Mouse (Mus musculus) liver, postnatal 0 days (tissue): ENCODE measurements around the gene Camk1. TPM values are rescaled to one million over a fixed set of nuclear protein-coding genes. Genes with fewer than 3 reads are reported as not detected.

Experiments
- ATAC-seq: fragments of 200-750 bp; cut with Nextera tagmentation; 2 replicates; pipeline ENCODE4 v1.8.0; 2017; ENCODE audit warnings: mild to moderate bottlenecking, moderate library complexity
- DNase-seq: peaks from one replicate; pipeline ENCODE4 v3.0.0-alpha.2; 2016
- H3K27ac ChIP-seq: fragments of 300-500 bp; sonication (generic); 2 replicates; pipeline ENCODE4 v1.5.1; 2014; ENCODE audit warnings: antibody characterized with exemption, moderate library complexity, mild to moderate bottlenecking, low read depth
- H3K27me3 ChIP-seq: fragments of 300-500 bp; sonication (generic); 2 replicates; pipeline ENCODE4 v1.6.1; 2014; ENCODE audit warnings: low read length, control low read depth, mixed read lengths; ENCODE audit not compliant: insufficient read depth
- H3K36me3 ChIP-seq: fragments of 300-500 bp; sonication (generic); replicated peaks from 2 replicates; pipeline ENCODE4 v1.6.1; 2014; ENCODE audit warnings: mild to moderate bottlenecking, control low read depth, low read length, moderate library complexity, mixed read lengths; ENCODE audit not compliant: insufficient read depth
- H3K4me1 ChIP-seq: fragments of 300-500 bp; sonication (generic); 2 replicates; pipeline ENCODE4 v1.6.1; 2014; ENCODE audit warnings: antibody characterized with exemption, mild to moderate bottlenecking, control low read depth; ENCODE audit not compliant: insufficient read depth
- H3K4me2 ChIP-seq: fragments of 300-500 bp; sonication (generic); 2 replicates; pipeline ENCODE4 v1.6.1; 2014; ENCODE audit warnings: low read depth, mild to moderate bottlenecking, low read length, moderate library complexity, mixed read lengths
- H3K4me3 ChIP-seq: fragments of 300-500 bp; sonication (generic); 2 replicates; pipeline ENCODE4 v1.5.1; 2014; ENCODE audit warnings: low read depth, low read length
- H3K9ac ChIP-seq: fragments of 300-500 bp; sonication (generic); replicated peaks from 2 replicates; pipeline ENCODE4 v1.6.1; 2014; ENCODE audit warnings: mild to moderate bottlenecking, moderate library complexity
- H3K9me3 ChIP-seq: fragments of 300-500 bp; sonication (generic); 2 replicates; pipeline ENCODE4 v1.6.1; 2016; ENCODE audit warnings: mild to moderate bottlenecking, control low read depth, low read length, mixed read lengths
- CTCF ChIP-seq: sonication (generic); IDR thresholded peaks from 2 replicates; pipeline ENCODE4 v1.5.1; 2016; ENCODE audit warnings: antibody characterized with exemption, low read depth
- EP300 ChIP-seq: IDR thresholded peaks from 2 replicates; pipeline ENCODE4 v1.6.1; 2016; ENCODE audit warnings: antibody characterized with exemption, low read depth, mild to moderate bottlenecking
- WGBS: fragments of 180-500 bp; shearing (Covaris S2); extraction: QIAGEN DNeasy Blood & Tissue Kit; methylation state at CpG from one replicate; pipeline ENCODE4 v1.1.7; 2014; ENCODE audit not compliant: insufficient replicate concordance; 5-methylcytosine and 5-hydroxymethylcytosine counted together
- polyA plus RNA-seq: library from polyadenylated mRNA; unstranded; fragments of >200 nt; fragmentation: Nextera tagmentation; extraction: Ambion mirVana; gene quantifications from 2 replicates; pipeline ENCODE4 v1.2.1, GENCODE M21; 2015

The Camk1 gene
- polyA plus RNA-seq, 1 experiment from 2014 or later: 18.1 TPM

GRCm38 (mm10) chr6:113329396-113329795 lies 14.4 kb downstream of the Camk1 start:
- 78% methylated on average over 1 of the region's 1 CpGs for WGBS

GRCm38 (mm10) chr6:113326533-113327315 lies 17.1 kb downstream of the Camk1 start, which contains the start of gene Ogg1:
Ogg1 (plus strand) TSS chr6:113326972.
- Histone ChIP-seq H3K27me3 (no peaks in the 10 kb centered on the region), H3K4me3 (peak within 1 kb of the TSS; percentile 66), H3K4me2 (peak within 1 kb of the TSS; percentile 95), H3K4me1 (peaks cover 9% of the 10 kb centered on the region), H3K36me3 (peaks cover 40% of the 10 kb centered on the region), H3K27ac (peak within 1 kb of the TSS; percentile 87), H3K9ac (peak within 1 kb of the TSS; percentile 64), H3K9me3 (no peaks in the 10 kb centered on the region)
- ATAC-seq (peak; percentile 97), DNase-seq (peak; percentile 98)
- no peak; the same call in 1 of the 2 replicates for TF ChIP-seq CTCF
- peak; percentile 79 for TF ChIP-seq EP300
- WGBS: under 1% methylated on average over 52 of the region's 52 CpGs

More at GRCm38 (mm10) chr6:113329396-113329795, 14.4 kb downstream of the Camk1 start:
- no peak overlapping the region for H3K27ac ChIP-seq
- ATAC-seq (no peak), DNase-seq (no peak)
- H3K27me3 ChIP-seq: no peaks in the 10 kb centered on the region
- no peaks in the 10 kb centered on the region for H3K9me3 ChIP-seq
- H3K4me1 ChIP-seq: peaks cover 9% of the 10 kb centered on the region
- no peak overlapping the region for H3K9ac ChIP-seq
- no peak for TF ChIP-seq CTCF
- TF ChIP-seq EP300: no peak
- H3K4me2 ChIP-seq: no peak overlapping the region
- H3K4me3 ChIP-seq: no peak overlapping the region
- H3K36me3 ChIP-seq: peaks cover 17% of the 10 kb centered on the region

- H3K4me1 ChIP-seq: no peaks in the 10 kb centered on the region
- WGBS: 81% methylated on average over 3 of the region's 3 CpGs
- DNase-seq: no peak
- H3K4me3 ChIP-seq: no peak overlapping the region
- H3K27me3 ChIP-seq: no peaks in the 10 kb centered on the region
- ATAC-seq: no peak
- no peak overlapping the region for H3K27ac ChIP-seq
- TF ChIP-seq EP300 (no peak), CTCF (no peak)
- H3K36me3 ChIP-seq: peaks cover 91% of the 10 kb centered on the region
- no peak overlapping the region for H3K4me2 ChIP-seq
- H3K9me3 ChIP-seq: no peaks in the 10 kb centered on the region
- H3K9ac ChIP-seq: no peak overlapping the region
These were observed 27.8 kb downstream of the Camk1 start for GRCm38 (mm10) chr6:113315972-113316371.

- H3K36me3 ChIP-seq: peaks cover 32% of the 10 kb centered on the region
- peak overlapping the region; percentile 100 for H3K4me3 ChIP-seq
- peaks cover 14% of the 10 kb centered on the region for H3K4me1 ChIP-seq
- DNase-seq (peak; percentile 54), ATAC-seq (no peak)
- TF ChIP-seq EP300 (no peak), CTCF (peak; percentile 65)
- no peaks in the 10 kb centered on the region for H3K27me3 ChIP-seq
- whole genome bisulfite sequencing: 17% methylated on average over 5 of the region's 5 CpGs
- no peaks in the 10 kb centered on the region for H3K9me3 ChIP-seq
- H3K9ac ChIP-seq: peak overlapping the region; percentile 99
- peak overlapping the region; percentile 100 for H3K27ac ChIP-seq
- peak overlapping the region; percentile 96 for H3K4me2 ChIP-seq
These were observed 35.6 kb downstream of the Camk1 start for GRCm38 (mm10) chr6:113308141-113308540.

GRCm38 (mm10) chr6:113307481-113308121 lies 36.2 kb downstream of the Camk1 start:
- Histone ChIP-seq H3K4me2 (peak overlapping the region; percentile 96), H3K9me3 (no peaks in the 10 kb centered on the region), H3K36me3 (peaks cover 27% of the 10 kb centered on the region), H3K4me1 (peaks cover 14% of the 10 kb centered on the region), H3K9ac (peak overlapping the region; percentile 99), H3K27ac (peak overlapping the region; percentile 100), H3K27me3 (no peaks in the 10 kb centered on the region), H3K4me3 (peak overlapping the region; percentile 100)
- WGBS: 0% methylated on average over 30 of the region's 34 CpGs
- DNase-seq: peak; percentile 71
- no peak for TF ChIP-seq EP300
- no peak for TF ChIP-seq CTCF
- ATAC-seq: no peak

GRCm38 (mm10) chr6:113306986-113307349 lies 36.8 kb downstream of the Camk1 start, which contains the start of gene Brpf1:
Brpf1 (plus strand) TSS chr6:113307137.
- Histone ChIP-seq H3K36me3 (peaks cover 21% of the 10 kb centered on the region), H3K27ac (peak within 1 kb of the TSS; percentile 100), H3K4me3 (peak within 1 kb of the TSS; percentile 100), H3K4me2 (peak within 1 kb of the TSS; percentile 96), H3K9me3 (no peaks in the 10 kb centered on the region), H3K27me3 (no peaks in the 10 kb centered on the region), H3K4me1 (peaks cover 14% of the 10 kb centered on the region), H3K9ac (peak within 1 kb of the TSS; percentile 99)
- 0% methylated on average over 32 of the region's 32 CpGs for WGBS
- TF ChIP-seq EP300: peak; percentile 81; the same call in 1 of the 2 replicates
- TF ChIP-seq CTCF: no peak
- no peak for DNase-seq
- peak; percentile 44 for ATAC-seq
